Mouse (Mus musculus) ES-E14 (cell line): ENCODE data around the gene Hist1h3c. TPM values are rescaled to one million over a fixed set of nuclear protein-coding genes. Genes with fewer than 3 reads are reported as not detected.

Experiments used
- DNase-seq: peaks from one replicate; pipeline ENCODE4 v3.0.0-alpha.2; 2013; ENCODE audit warnings: low read depth, low spot score
- H3K27ac ChIP-seq: 2 replicates; pipeline ENCODE4 v1.5.1; 2012; ENCODE audit warnings: low read depth, mild to moderate bottlenecking, low read length, moderate library complexity, mixed read lengths; ENCODE audit not compliant: poor library complexity, insufficient read depth, severe bottlenecking
- H3K36me3 ChIP-seq: 2 replicates; pipeline ENCODE4 v1.6.1; 2012; ENCODE audit warnings: mild to moderate bottlenecking, low read length, moderate library complexity, mixed read lengths; ENCODE audit not compliant: control insufficient read depth, poor library complexity, insufficient read depth, severe bottlenecking
- H3K4me1 ChIP-seq, 2 experiments: fragments of 150-350 bp in 1 of 2; sonication (generic) in 1 of 2; 2 replicates each; pipeline ENCODE4 v1.6.1; 2012; ENCODE audit warnings: low read length in 2 of 2, mild to moderate bottlenecking in 1 of 2, mixed read lengths in 1 of 2; ENCODE audit not compliant: control insufficient read depth in 2 of 2, insufficient read depth in 2 of 2, poor library complexity in 1 of 2
- H3K4me3 ChIP-seq, 2 experiments: fragments of 150-350 bp in 1 of 2; sonication (generic) in 1 of 2; 2 replicates each; pipeline ENCODE4 v1.5.1; 2012; ENCODE audit warnings: low read length in 2 of 2, low read depth in 1 of 2, mild to moderate bottlenecking in 1 of 2, mixed read lengths in 1 of 2; ENCODE audit not compliant: insufficient read depth in 1 of 2, poor library complexity in 1 of 2, severe bottlenecking in 1 of 2
- H3K9ac ChIP-seq: 2 replicates; pipeline ENCODE4 v1.6.1; 2012; ENCODE audit warnings: low read depth, mild to moderate bottlenecking, low read length, mixed read lengths; ENCODE audit not compliant: poor library complexity, insufficient read depth, severe bottlenecking
- H3K9me3 ChIP-seq: fragments of 150-350 bp; sonication (generic); 2 replicates; pipeline ENCODE4 v1.6.1; 2012; ENCODE audit warnings: low read depth, mild to moderate bottlenecking, low read length; ENCODE audit not compliant: control insufficient read depth, insufficient read depth
- CHD2 ChIP-seq: IDR thresholded peaks from 2 replicates; pipeline ENCODE4 v1.6.1; 2014; ENCODE audit warnings: mild to moderate bottlenecking, low read depth, low read length, inconsistent platforms
- HCFC1 ChIP-seq: IDR thresholded peaks from 2 replicates; pipeline ENCODE4 v1.6.1; 2012; ENCODE audit warnings: low read length, inconsistent platforms, borderline replicate concordance; ENCODE audit not compliant: insufficient read depth
- MAFK ChIP-seq: IDR thresholded peaks from 2 replicates; pipeline ENCODE4 v1.6.1; 2014; ENCODE audit warnings: mild to moderate bottlenecking, low read depth, low read length, inconsistent platforms; ENCODE audit not compliant: insufficient read depth
- ZC3H11A ChIP-seq: IDR thresholded peaks from 2 replicates; pipeline ENCODE4 v1.6.1; 2012; ENCODE audit warnings: low read depth, mild to moderate bottlenecking, inconsistent platforms, low read length, borderline replicate concordance
- ZNF384 ChIP-seq: IDR thresholded peaks from 2 replicates; pipeline ENCODE4 v1.6.1; 2012; ENCODE audit warnings: low read depth, low read length, inconsistent platforms
- in situ Hi-C, 2 experiments: fragments of 600-800 bp; cut with MboI; formaldehyde crosslinking; loops; one replicate each; pipeline ENCODE4 v1.15.1; 2025; ENCODE audit warnings: low sequenced_read_pairs in 2 of 2, inconsistent platforms in 1 of 2; ENCODE audit not compliant: unreplicated experiment in 2 of 2
- total RNA-seq: library from RNA; depleted of rRNA; stranded (reverse); fragments of 300-350 nt; gene quantifications from 2 replicates; pipeline ENCODE4 v1.2.3, GENCODE M21; 2012

Gene Hist1h3c
- total RNA-seq, 1 experiment = 1,161 TPM

- TF ChIP-seq MAFK = no peak
- no peaks in the 10 kb centered on the region for H3K9me3 ChIP-seq
- peak overlapping the region; percentile 62; the same call in 1 of the 2 replicates for H3K27ac ChIP-seq
- in situ Hi-C loops = loop anchor here in 1 of 2 experiments (25.0 kb wide), 1 partner anchor 1728 kb away; the partner anchor contains the start of genes Hist1h2ag, Hist1h2ah, Hist1h2bj and Hist1h2bk
- H3K4me1 ChIP-seq = no peaks in the 10 kb centered on the region; a peak in 2 of 4 replicates
- peak overlapping the region in 1 of 2 experiments; percentile 62; a peak in 2 of 4 replicates for H3K4me3 ChIP-seq
- DNase-seq = no peak
- peak overlapping the region; percentile 87; the same call in 1 of the 2 replicates for H3K9ac ChIP-seq
- H3K36me3 ChIP-seq = no peaks in the 10 kb centered on the region
Observed at GRCm38 (mm10) chr13:23765172-23765513, 19.7 kb upstream of the Hist1h3c start.

GRCm38 (mm10) chr13:23764324-23765171 is 19.1 kb upstream of the Hist1h3c start:
- no peak for DNase-seq
- in situ Hi-C loops = loop anchor here in 1 of 2 experiments (25.0 kb wide), 1 partner anchor 1727 kb away; the partner anchor contains the start of genes Hist1h2ag, Hist1h2ah, Hist1h2bj and Hist1h2bk

GRCm38 (mm10) chr13:23763586-23764323 is 18.4 kb upstream of the Hist1h3c start, which contains the start of gene Hist1h1a:
Hist1h1a (plus strand) TSS chr13:23763666.
- in situ Hi-C loops = loop anchor here in 1 of 2 experiments (25.0 kb wide), 1 partner anchor 1726 kb away; the partner anchor contains the start of genes Hist1h2ag, Hist1h2ah, Hist1h2bj and Hist1h2bk
- TF ChIP-seq ZNF384 = no peak
- TF ChIP-seq HCFC1 = peak; percentile 68; the same call in 1 of the 2 replicates
- H3K36me3 ChIP-seq = no peaks in the 10 kb centered on the region
- H3K4me1 ChIP-seq = no peaks in the 10 kb centered on the region; a peak in 2 of 4 replicates
- H3K27ac ChIP-seq = peak within 1 kb of the TSS; percentile 69
- peak within 1 kb of the TSS; percentile 62 for H3K4me3 ChIP-seq
- H3K9me3 ChIP-seq = no peaks in the 10 kb centered on the region
- H3K9ac ChIP-seq = peak within 1 kb of the TSS; percentile 87
- DNase-seq = no peak

More at GRCm38 (mm10) chr13:23764324-23765171, 19.1 kb upstream of the Hist1h3c start:
- Histone ChIP-seq H3K9me3 (no peaks in the 10 kb centered on the region), H3K4me1 (no peaks in the 10 kb centered on the region; a peak in 2 of 4 replicates), H3K4me3 (peak overlapping the region; percentile 53 to 62), H3K36me3 (no peaks in the 10 kb centered on the region), H3K27ac (peak overlapping the region; percentile 67), H3K9ac (peak overlapping the region; percentile 87)
- TF ChIP-seq MAFK = 0 out of 2 replicates have a peak, but pooled peaks have one; percentile 24
- no peak; the same call in 1 of the 2 replicates for TF ChIP-seq CHD2

- DNase-seq = no peak
- no peaks in the 10 kb centered on the region for H3K36me3 ChIP-seq
- no peaks in the 10 kb centered on the region for H3K9me3 ChIP-seq
- no peaks in the 10 kb centered on the region; a peak in 2 of 4 replicates for H3K4me1 ChIP-seq
- H3K4me3 ChIP-seq = peak overlapping the region; percentile 58 to 62
- TF ChIP-seq CHD2 (no peak), ZNF384 (no peak), MAFK (no peak), HCFC1 (no peak), ZC3H11A (no peak)
- peak overlapping the region; percentile 69; the same call in 1 of the 2 replicates for H3K27ac ChIP-seq
- peak overlapping the region; percentile 64; the same call in 1 of the 2 replicates for H3K9ac ChIP-seq
- in situ Hi-C loops = loop anchor here in 1 of 2 experiments (25.0 kb wide), 1 partner anchor 1726 kb away; the partner anchor contains the start of genes Hist1h2ag, Hist1h2ah, Hist1h2bj and Hist1h2bk
Observed at GRCm38 (mm10) chr13:23763242-23763585, 17.8 kb upstream of the Hist1h3c start.
